Mouse (Mus musculus) layer of hippocampus, adult 2 months (tissue): ENCODE measurements at regions not wholly inside any gene's neighbourhood (a gene's known extent, or its start where the extent isn't known, plus 50 kb on each side); places are given as distances from the start of the nearest gene placed in this dataset.
A peak's percentile ranks its signal among the peaks of the same experiment; 100 is the strongest.

ENCODE experiments used
- DNase-seq, 2 experiments: peaks; one replicate each; pipeline ENCODE4 v3.0.0; 2022; ENCODE audit warnings: low spot score in 2 of 2
- H3K27ac ChIP-seq: fragments of 200-600 bp; 2 replicates; pipeline ENCODE4 v1.8.1; 2022
- H3K4me3 ChIP-seq: fragments of 200-600 bp; 2 replicates; pipeline ENCODE4 v1.8.1; 2022; ENCODE audit warnings: mild to moderate bottlenecking
- CTCF ChIP-seq: fragments of 200-600 bp; conservative IDR thresholded peaks from 2 replicates; pipeline ENCODE4 v1.8.1; 2022; ENCODE audit warnings: antibody characterized with exemption, mild to moderate bottlenecking, moderate library complexity

DNA sequence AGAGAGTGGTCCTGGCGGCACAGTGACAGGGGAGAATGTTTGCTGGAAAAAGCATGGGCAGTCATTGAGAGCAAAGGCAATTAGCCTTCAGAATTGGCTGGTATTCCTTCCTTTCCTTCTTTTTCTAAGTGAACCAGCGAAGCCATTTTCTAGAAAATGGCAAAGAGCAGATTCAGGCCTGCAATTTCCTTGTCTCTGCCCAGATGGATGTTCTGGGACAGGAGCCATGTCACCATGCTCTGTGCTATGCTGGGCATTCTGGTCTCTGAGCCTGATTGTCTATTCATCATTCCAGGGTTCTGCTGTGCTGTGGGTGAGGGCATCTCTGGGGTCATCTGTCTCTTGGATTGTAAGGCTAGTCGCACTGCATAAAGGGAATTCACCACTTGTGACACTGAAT is 53.3 kb upstream of the Klhl29 start:
- no peak for TF ChIP-seq CTCF
- DNase-seq: peak in 1 of 2 experiments; percentile 47
- Histone ChIP-seq H3K27ac (peak overlapping the region; percentile 69), H3K4me3 (no peak overlapping the region)
